Comparison of ENCODE assay signal across 20 mouse cellular contexts in the genomic region with DNA sequence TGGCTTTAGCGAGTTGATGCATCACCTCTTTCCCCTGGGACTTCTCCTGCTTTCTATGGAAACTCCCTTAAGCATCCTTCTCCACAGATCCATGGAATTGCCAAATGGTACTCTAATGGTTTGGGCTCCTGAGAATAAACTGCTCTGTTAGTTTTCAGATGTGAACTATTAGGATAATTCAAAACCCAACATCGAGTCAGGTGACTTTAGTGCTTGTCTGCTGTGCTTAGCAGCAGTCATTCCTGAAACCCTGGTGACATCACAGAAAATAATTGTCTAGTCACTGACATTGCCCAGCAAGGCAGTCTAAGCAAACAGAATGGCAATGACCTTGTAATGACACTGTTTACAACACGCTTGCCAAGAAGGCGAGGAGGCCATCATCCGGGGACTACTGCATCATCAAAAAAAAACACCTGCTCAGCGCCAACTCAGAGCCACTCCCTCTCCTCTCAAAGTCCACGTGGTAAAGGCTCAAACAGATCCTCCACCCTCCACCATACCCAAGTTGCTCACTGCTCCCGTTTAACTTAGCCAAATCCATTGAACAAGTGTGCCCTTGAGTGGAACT. TPM values are rescaled to one million over a fixed set of nuclear protein-coding genes. Genes with fewer than 3 reads are reported as not detected.
DNase-seq lines count a peak whose midpoint lies in the region; ATAC-seq and TF ChIP-seq lines count a peak whose summit lies in the region.
"Had no signal": no experiment of that assay in that cellular context is flagged by ENCODE, and none has a peak within 500 bp of the region (broad histone marks: within the 10 kb centered on the region; RNA-seq: fewer than 3 reads in every experiment).

No protein-coding gene starts in this region.

- no peaks in the 10 kb centered on the region for H3K79me2 ChIP-seq in CH12.LX (replicated peaks; ENCODE audit: control insufficient read depth, extremely low read depth, insufficient read depth, poor library complexity, severe bottlenecking)

- no peak overlapping the region for H3K4me3 ChIP-seq in CH12.LX (replicated peaks in 1 of 3; ENCODE audit: low read depth in 2 of 3, low read length in 2 of 3, poor library complexity in 1 of 3)
- no peak overlapping the region for H3K4me3 ChIP-seq in liver, postnatal 0 days (ENCODE audit: low read depth, low read length)
- H3K4me3 ChIP-seq in forebrain, embryonic 13.5 days, result no peak overlapping the region
- H3K4me3 ChIP-seq: embryonic facial prominence, embryonic 12.5 days; left cerebral cortex, adult 2 months; midbrain, embryonic 12.5 days; stomach, embryonic 15.5 days had no signal

- H3K4me1 ChIP-seq in CH12.LX (ENCODE audit: control insufficient read depth in 1 of 2, insufficient read depth in 2 of 2), result peaks cover 4 to 28% of the 10 kb centered on the region in 2 experiments
- peaks cover 16% of the 10 kb centered on the region for H3K4me1 ChIP-seq in liver, postnatal 0 days (ENCODE audit: insufficient read depth)
- no peaks in the 10 kb centered on the region for H3K4me1 ChIP-seq in forebrain, embryonic 13.5 days
- H3K4me1 ChIP-seq: embryonic facial prominence, embryonic 12.5 days; midbrain, embryonic 12.5 days; stomach, embryonic 15.5 days had no signal

- 51% methylated on average over 8 of the region's 8 CpGs for WGBS in liver, postnatal 0 days (ENCODE audit: insufficient replicate concordance)
- 77% methylated on average over 8 of the region's 8 CpGs for WGBS in forebrain, embryonic 13.5 days

- H3K4me2 ChIP-seq in CH12.LX (ENCODE audit: insufficient read depth, low read depth, poor library complexity, severe bottlenecking), result no peak overlapping the region
- H3K4me2 ChIP-seq in liver, postnatal 0 days (ENCODE audit: low read depth, low read length), result peak overlapping the region; percentile 59; the same call in 1 of the 2 replicates
- H3K4me2 ChIP-seq in forebrain, embryonic 13.5 days, result no peak overlapping the region
- H3K4me2 ChIP-seq: embryonic facial prominence, embryonic 12.5 days; lung, embryonic 14.5 days; midbrain, embryonic 12.5 days; stomach, embryonic 15.5 days had no signal

- no peaks in the 10 kb centered on the region for H3K36me3 ChIP-seq in CH12.LX (replicated peaks in 1 of 2; ENCODE audit: control insufficient read depth in 1 of 2, insufficient read depth in 1 of 2, low read length in 1 of 2)
- H3K36me3 ChIP-seq in liver, postnatal 0 days (replicated peaks; ENCODE audit: insufficient read depth, low read length), result no peaks in the 10 kb centered on the region
- no peaks in the 10 kb centered on the region for H3K36me3 ChIP-seq in forebrain, embryonic 13.5 days (ENCODE audit: poor library complexity, severe bottlenecking)
- H3K36me3 ChIP-seq: embryonic facial prominence, embryonic 12.5 days; midbrain, embryonic 12.5 days; stomach, embryonic 15.5 days had no signal

- TF ChIP-seq CTCF in CH12.LX (conservative IDR thresholded peaks at IDR 0.05 in 1 of 2, IDR thresholded peaks at IDR 0.05 in 1 of 2; ENCODE audit: low read depth in 2 of 2, low read length in 2 of 2), result no peak
- no peak for TF ChIP-seq CTCF in liver, postnatal 0 days (IDR thresholded peaks at IDR 0.05; ENCODE audit: low read depth)

- DNase-seq in kidney, adult 18-20 months, result peak; percentile 10
- DNase-seq in kidney, postnatal 14 days, result no peak
- DNase-seq in CH12.LX (ENCODE audit: extremely low read depth), result no peak
- DNase-seq in liver, postnatal 0 days, result peak; percentile 46
- no peak for DNase-seq in layer of hippocampus, adult 18-20 months (ENCODE audit: low spot score in 2 of 2)
- DNase-seq in lung, postnatal 36 days, result no peak
- DNase-seq: cerebellum, adult 2 months; heart, postnatal 14 days; lung, embryonic 14.5 days; right cerebral cortex, adult 18-20 months; thymus, postnatal 4 days had no signal

- no peak for TF ChIP-seq EP300 in CH12.LX (IDR thresholded peaks at IDR 0.05; ENCODE audit: low read length)
- peak; percentile 14; the same call in 1 of the 2 replicates for TF ChIP-seq EP300 in liver, postnatal 0 days (IDR thresholded peaks at IDR 0.05; ENCODE audit: low read depth)

- in situ Hi-C loops in CH12.LX (cut with MboI; ENCODE audit: low pct_ligation_motif_present, low pct_unique_long_range_greater_than_20kb, low sequenced_read_pairs), result loop anchor here (10.0 kb wide), 1 partner anchor 54 kb away; no protein-coding TSS in a partner anchor

- peak; percentile 49 for ATAC-seq in inflammation-experienced regulatory T-cells, adult 6 months
- peak; percentile 91 for ATAC-seq in liver, postnatal 0 days
- no peak for ATAC-seq in forebrain, embryonic 13.5 days
- ATAC-seq: forebrain, embryonic 16.5 days had no signal

- H3K27me3 ChIP-seq in CH12.LX (replicated peaks), result no peaks in the 10 kb centered on the region
- no peaks in the 10 kb centered on the region for H3K27me3 ChIP-seq in liver, postnatal 0 days (ENCODE audit: insufficient read depth, low read length)
- H3K27me3 ChIP-seq in forebrain, embryonic 13.5 days, result no peaks in the 10 kb centered on the region
- H3K27me3 ChIP-seq: embryonic facial prominence, embryonic 12.5 days; midbrain, embryonic 12.5 days; stomach, embryonic 15.5 days had no signal

- H3K9ac ChIP-seq in CH12.LX (ENCODE audit: insufficient read depth, low read depth), result no peak overlapping the region
- no peak overlapping the region for H3K9ac ChIP-seq in liver, postnatal 0 days (replicated peaks)
- H3K9ac ChIP-seq in forebrain, embryonic 13.5 days, result no peak overlapping the region
- H3K9ac ChIP-seq: embryonic facial prominence, embryonic 12.5 days; lung, embryonic 14.5 days; midbrain, embryonic 12.5 days; stomach, embryonic 15.5 days had no signal

- H3K27ac ChIP-seq in CH12.LX (ENCODE audit: insufficient read depth, low read depth), result no peak overlapping the region
- H3K27ac ChIP-seq in liver, postnatal 0 days (ENCODE audit: low read depth), result peak overlapping the region; percentile 55; the same call in 1 of the 2 replicates
- no peak overlapping the region for H3K27ac ChIP-seq in forebrain, embryonic 13.5 days
- H3K27ac ChIP-seq: embryonic facial prominence, embryonic 12.5 days; left cerebral cortex, adult 2 months; midbrain, embryonic 12.5 days; stomach, embryonic 15.5 days had no signal

- H3K9me3 ChIP-seq in CH12.LX (replicated peaks; ENCODE audit: low read length), result no peaks in the 10 kb centered on the region
- no peaks in the 10 kb centered on the region for H3K9me3 ChIP-seq in liver, postnatal 0 days (ENCODE audit: low read length)
- H3K9me3 ChIP-seq in forebrain, embryonic 13.5 days (replicated peaks), result no peaks in the 10 kb centered on the region
- H3K9me3 ChIP-seq: embryonic facial prominence, embryonic 12.5 days; midbrain, embryonic 12.5 days; stomach, embryonic 15.5 days had no signal

- dilution Hi-C loops in CH12.LX (cut with MboI; ENCODE audit: extremely low pct_ligation_motif_present, extremely low pct_unique_long_range_greater_than_20kb, low sequenced_read_pairs), result no loop called here

- no peak for TF ChIP-seq POLR2A in CH12.LX (IDR thresholded peaks at IDR 0.05; ENCODE audit: low read depth, low read length)

- no peak for TF ChIP-seq RAD21 in CH12.LX (IDR thresholded peaks at IDR 0.05; ENCODE audit: low read depth, low read length)

TF ChIP-seq in CH12.LX, 34 proteins besides CTCF, POLR2A, EP300 and RAD21:
- 0 out of 2 replicates have a peak, but pooled peaks have one; percentile 13 for TF ChIP-seq MAX (IDR thresholded peaks at IDR 0.05; ENCODE audit: low read length)
- peak; percentile 70 for TF ChIP-seq BHLHE40 (IDR thresholded peaks at IDR 0.05; ENCODE audit: low read depth, low read length)
- TF ChIP-seq RCOR1 (conservative IDR thresholded peaks at IDR 0.05; ENCODE audit: low read depth, low read length), result no peak

RNA-seq across cellular contexts. Expression of gene Fasl, which starts 37.7 kb away (rescaled TPM):
- total RNA-seq in CH12.LX (2012; rRNA removed) (0.08 TPM in 2 replicates), CH12.LX (2014; rRNA removed) (0.32 and 0.35 TPM in 2 replicates)
- not detected in 2 replicates for polyA plus RNA-seq in CH12.LX (2012; ENCODE audit: insufficient read length, low read depth)
- 10 to 100 TPM; 13.0 to 56.3 (median 19.1) TPM for polyA plus RNA-seq in inflammation-experienced regulatory T-cells, adult 6 months (2017; shearing (Covaris generic))
- polyA plus RNA-seq in liver, postnatal 0 days (2015; fragmentation: Nextera tagmentation; extraction: Ambion mirVana), result 0.08 and 0.19 TPM in 2 replicates
- total RNA-seq in layer of hippocampus, adult 18-20 months (2021), result not detected
- polyA plus RNA-seq in forebrain, embryonic 13.5 days (2015; fragmentation: Nextera tagmentation; extraction: Ambion mirVana), result not detected in 2 replicates
- total RNA-seq: adrenal gland, postnatal 4 days; gastrocnemius, postnatal 4 days; heart, postnatal 14 days had no signal
- polyA plus RNA-seq: embryonic facial prominence, embryonic 12.5 days; lung, embryonic 14.5 days; midbrain, embryonic 12.5 days; stomach, embryonic 15.5 days had no signal

Comparison
In these comparisons a context has a peak if more than half of its experiments do, and no peak if none do; other contexts are left out.
1. DNase-seq: peak in kidney, adult 18-20 months (single experiment) and liver, postnatal 0 days (single experiment); none in kidney, postnatal 14 days (single experiment), CH12.LX (single experiment), layer of hippocampus, adult 18-20 months (0 of 2) and lung, postnatal 36 days (single experiment).
2. RNA of gene Fasl, which starts 37.7 kb away (polyA plus RNA-seq): 13.0 to 56.3 TPM in inflammation-experienced regulatory T-cells, adult 6 months; not detected in CH12.LX, 0.08 to 0.19 TPM in liver, postnatal 0 days and not detected in forebrain, embryonic 13.5 days; every median in the first group is over 10 times any median in the second.